Mouse (Mus musculus): ENCODE data around the gene Alox15. TPM values are rescaled to one million over a fixed set of nuclear protein-coding genes. Genes with fewer than 3 reads are reported as not detected.
A peak's percentile ranks its signal among the peaks of the same experiment; 100 is the strongest.

Gene Alox15
- polyA plus RNA-seq, 1 experiment from 2014 or later, result 0.16 TPM

- H3K27me3 ChIP-seq (ENCODE audit: insufficient read depth, poor library complexity, severe bottlenecking), result peaks cover 30% of the 10 kb centered on the region
- H3K4me1 ChIP-seq (replicated peaks), result no peaks in the 10 kb centered on the region
- DNase-seq (ENCODE audit: low spot score), result no peak
- no peak overlapping the region for H3K4me3 ChIP-seq
- no peak overlapping the region for H3K27ac ChIP-seq
- 91% methylated on average over 8 of the region's 8 CpGs for WGBS
- no peaks in the 10 kb centered on the region for H3K9me3 ChIP-seq
- H3K36me3 ChIP-seq, result no peaks in the 10 kb centered on the region
Measured at GRCm38 (mm10) chr11:70345546-70345945, 6.3 kb downstream of the Alox15 start.

GRCm38 (mm10) chr11:70345061-70345460, 6.8 kb downstream of the Alox15 start:
- Histone ChIP-seq H3K27me3 (ENCODE audit: insufficient read depth, poor library complexity, severe bottlenecking) (peaks cover 26% of the 10 kb centered on the region), H3K4me1 (replicated peaks) (no peaks in the 10 kb centered on the region), H3K27ac (no peak overlapping the region), H3K36me3 (no peaks in the 10 kb centered on the region), H3K9me3 (no peaks in the 10 kb centered on the region), H3K4me3 (no peak overlapping the region)
- no peak for DNase-seq (ENCODE audit: low spot score)
- 88% methylated on average over 10 of the region's 10 CpGs for WGBS

DNA sequence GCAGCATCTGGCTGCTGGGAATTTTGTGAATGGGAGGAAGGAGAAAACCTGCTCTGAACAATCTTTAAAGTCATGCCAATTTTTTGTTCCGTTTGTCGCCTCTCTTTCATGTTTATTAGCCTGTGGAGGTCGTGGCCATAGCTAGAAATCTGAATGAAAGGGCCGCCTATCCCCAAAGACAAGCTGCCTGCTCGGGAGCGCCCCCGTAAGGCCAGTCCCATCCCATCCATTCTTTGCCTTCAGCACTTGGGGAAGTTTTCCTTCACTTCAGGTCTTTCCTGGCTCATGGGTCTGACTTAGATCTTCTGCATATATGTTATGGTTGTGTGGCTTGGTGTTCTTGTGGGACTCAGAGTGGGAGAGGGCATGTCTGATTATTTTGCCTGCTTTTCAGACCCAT, 12.3 kb downstream of the Alox15 start:
- Histone ChIP-seq H3K27me3 (ENCODE audit: insufficient read depth, poor library complexity, severe bottlenecking) (no peaks in the 10 kb centered on the region), H3K4me3 (no peak overlapping the region), H3K9me3 (no peaks in the 10 kb centered on the region), H3K36me3 (no peaks in the 10 kb centered on the region), H3K4me1 (replicated peaks) (no peaks in the 10 kb centered on the region), H3K27ac (no peak overlapping the region)
- no peak for DNase-seq (ENCODE audit: low spot score)
- WGBS, result 24% methylated on average over 7 of the region's 7 CpGs

DNA sequence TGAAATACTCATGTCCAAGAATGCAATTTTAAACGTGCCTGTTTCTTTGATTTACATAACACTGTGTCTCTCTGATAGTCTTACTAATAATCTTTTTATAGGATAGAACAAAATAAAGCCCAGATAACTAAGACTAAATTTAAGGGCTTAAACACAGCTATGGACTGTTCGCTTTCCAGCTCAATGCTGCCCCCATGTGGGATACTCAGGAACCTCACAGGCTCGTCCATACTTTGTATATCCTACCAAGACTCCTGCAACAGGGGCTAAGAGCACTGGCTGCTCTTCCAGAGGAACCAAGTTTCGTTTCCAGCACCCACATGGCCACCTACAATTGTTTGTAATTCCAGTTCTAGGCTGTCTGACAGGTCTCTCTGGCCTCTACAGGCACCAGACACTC, 17.4 kb downstream of the Alox15 start:
- peak; percentile 55 for DNase-seq (ENCODE audit: low spot score)
- Histone ChIP-seq H3K27me3 (ENCODE audit: insufficient read depth, poor library complexity, severe bottlenecking) (no peaks in the 10 kb centered on the region), H3K36me3 (no peaks in the 10 kb centered on the region), H3K9me3 (no peaks in the 10 kb centered on the region), H3K4me1 (replicated peaks) (no peaks in the 10 kb centered on the region), H3K27ac (no peak overlapping the region), H3K4me3 (no peak overlapping the region)
- 36% methylated on average over 4 of the region's 4 CpGs for WGBS

DNA sequence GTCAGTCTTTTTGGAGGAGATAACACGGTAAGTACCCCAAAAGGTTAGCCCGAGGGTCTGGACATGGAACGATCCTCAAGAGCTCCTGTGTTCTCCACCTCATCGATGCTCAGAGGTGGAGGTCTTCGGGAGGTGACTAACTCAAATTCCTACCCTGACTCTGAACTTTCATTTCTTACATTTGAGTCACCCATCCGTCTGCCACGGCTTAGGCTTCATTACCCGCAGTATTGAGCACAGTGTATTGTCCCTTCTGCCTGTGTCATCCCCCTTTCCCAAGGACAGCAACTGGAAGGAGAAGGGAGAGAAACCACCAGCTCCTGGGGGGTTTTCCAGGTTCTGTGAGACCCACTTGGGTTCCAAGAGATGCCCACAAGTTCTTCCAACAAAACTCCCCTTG, 27.1 kb downstream of the Alox15 start:
- 90% methylated on average over 8 of the region's 8 CpGs for WGBS
- no peaks in the 10 kb centered on the region for H3K9me3 ChIP-seq
- no peak overlapping the region for H3K27ac ChIP-seq
- H3K36me3 ChIP-seq, result no peaks in the 10 kb centered on the region
- H3K4me1 ChIP-seq (replicated peaks), result peaks cover 8% of the 10 kb centered on the region
- no peak for DNase-seq (ENCODE audit: low spot score)
- H3K27me3 ChIP-seq (ENCODE audit: insufficient read depth, poor library complexity, severe bottlenecking), result peaks cover 53% of the 10 kb centered on the region
- H3K4me3 ChIP-seq, result no peak overlapping the region

- 26% methylated on average over 7 of the region's 7 CpGs for WGBS
- Histone ChIP-seq H3K27ac (no peak within 1 kb of the TSS), H3K27me3 (ENCODE audit: insufficient read depth, poor library complexity, severe bottlenecking) (peaks cover 55% of the 10 kb centered on the region), H3K4me3 (peak within 1 kb of the TSS; percentile 34), H3K4me1 (replicated peaks) (peaks cover 8% of the 10 kb centered on the region), H3K9me3 (no peaks in the 10 kb centered on the region), H3K36me3 (no peaks in the 10 kb centered on the region)
- no peak for DNase-seq (ENCODE audit: low spot score)
Measured at GRCm38 (mm10) chr11:70322528-70322927, 29.3 kb downstream of the Alox15 start, which contains the start of gene Alox12e. TSS of gene Alox12e (minus strand) at chr11:70322628.

DNA sequence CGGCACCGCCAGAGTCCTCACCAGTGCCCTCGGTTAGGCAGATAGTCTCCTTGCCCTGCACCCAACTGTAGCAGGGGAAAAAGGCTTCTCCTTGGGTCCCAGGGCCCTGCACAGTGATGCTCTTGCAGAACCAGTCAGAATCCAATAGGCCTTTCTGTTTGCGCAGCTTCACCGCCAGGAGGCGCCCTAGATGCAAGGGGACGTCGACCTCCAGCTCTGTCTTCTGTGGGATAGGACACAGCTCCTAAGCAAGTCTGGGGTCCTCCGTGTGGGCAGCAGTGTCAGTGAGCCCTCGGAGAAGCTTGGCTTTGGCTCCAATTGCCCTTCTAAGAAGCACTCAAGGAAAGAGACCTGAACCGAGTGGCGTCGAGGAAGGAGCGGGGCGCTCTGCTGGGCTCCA, 30.2 kb downstream of the Alox15 start:
- H3K27ac ChIP-seq, result no peak overlapping the region
- H3K27me3 ChIP-seq (ENCODE audit: insufficient read depth, poor library complexity, severe bottlenecking), result peaks cover 55% of the 10 kb centered on the region
- H3K9me3 ChIP-seq, result no peaks in the 10 kb centered on the region
- 5% methylated on average over 15 of the region's 15 CpGs for WGBS
- peak; percentile 70 for DNase-seq (ENCODE audit: low spot score)
- no peaks in the 10 kb centered on the region for H3K36me3 ChIP-seq
- H3K4me3 ChIP-seq, result peak overlapping the region; percentile 34
- H3K4me1 ChIP-seq (replicated peaks), result peaks cover 8% of the 10 kb centered on the region

- WGBS, result 76% methylated on average over 12 of the region's 12 CpGs
- no peaks in the 10 kb centered on the region for H3K36me3 ChIP-seq
- H3K9me3 ChIP-seq, result no peaks in the 10 kb centered on the region
- peaks cover 8% of the 10 kb centered on the region for H3K4me1 ChIP-seq (replicated peaks)
- DNase-seq (ENCODE audit: low spot score), result no peak
- no peak overlapping the region for H3K27ac ChIP-seq
- peaks cover 51% of the 10 kb centered on the region for H3K27me3 ChIP-seq (ENCODE audit: insufficient read depth, poor library complexity, severe bottlenecking)
- H3K4me3 ChIP-seq, result no peak overlapping the region
Measured at GRCm38 (mm10) chr11:70319614-70320013, 32.2 kb downstream of the Alox15 start.

DNA sequence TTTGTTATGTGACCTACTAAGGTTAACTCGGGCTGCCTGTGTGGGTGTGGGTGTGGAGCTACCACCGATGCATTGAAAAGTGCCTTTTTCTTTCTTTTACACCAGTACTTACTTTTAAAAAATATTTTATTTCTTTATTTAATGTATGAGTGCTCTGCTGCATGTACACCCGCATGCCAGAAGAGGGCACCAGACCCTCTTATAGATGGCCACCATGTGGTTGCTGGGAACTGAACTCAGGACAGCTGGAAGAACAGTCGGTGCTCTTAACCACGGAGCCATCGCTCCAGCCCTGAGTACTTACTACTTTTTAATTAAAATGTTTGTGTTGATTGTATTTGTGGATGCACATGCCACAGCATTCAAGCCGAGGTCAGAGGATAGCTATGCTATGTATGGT, 38.0 kb downstream of the Alox15 start:
- no peaks in the 10 kb centered on the region for H3K4me1 ChIP-seq (replicated peaks)
- no peak overlapping the region for H3K4me3 ChIP-seq
- no peaks in the 10 kb centered on the region for H3K36me3 ChIP-seq
- DNase-seq (ENCODE audit: low spot score), result no peak
- H3K27me3 ChIP-seq (ENCODE audit: insufficient read depth, poor library complexity, severe bottlenecking), result no peaks in the 10 kb centered on the region
- no peak overlapping the region for H3K27ac ChIP-seq
- WGBS, result 43% methylated on average over 7 of the region's 7 CpGs
- H3K9me3 ChIP-seq, result no peaks in the 10 kb centered on the region

GRCm38 (mm10) chr11:70309341-70309740, 42.5 kb downstream of the Alox15 start:
- no peak for DNase-seq (ENCODE audit: low spot score)
- Histone ChIP-seq H3K27ac (no peak overlapping the region), H3K4me1 (replicated peaks) (no peaks in the 10 kb centered on the region), H3K9me3 (0 out of 2 replicates have a peak, but pooled peaks cover under 1% of the 10 kb centered on the region), H3K27me3 (ENCODE audit: insufficient read depth, poor library complexity, severe bottlenecking) (no peaks in the 10 kb centered on the region), H3K4me3 (no peak overlapping the region), H3K36me3 (no peaks in the 10 kb centered on the region)
- WGBS, result 30% methylated on average over 9 of the region's 9 CpGs

GRCm38 (mm10) chr11:70308296-70308695, 43.5 kb downstream of the Alox15 start:
- H3K36me3 ChIP-seq, result no peaks in the 10 kb centered on the region
- H3K27ac ChIP-seq, result no peak overlapping the region
- H3K9me3 ChIP-seq, result 0 out of 2 replicates have a peak, but pooled peaks cover 4% of the 10 kb centered on the region
- no peaks in the 10 kb centered on the region for H3K27me3 ChIP-seq (ENCODE audit: insufficient read depth, poor library complexity, severe bottlenecking)
- no peak overlapping the region for H3K4me3 ChIP-seq
- no peak for DNase-seq (ENCODE audit: low spot score)
- no peaks in the 10 kb centered on the region for H3K4me1 ChIP-seq (replicated peaks)
- WGBS, result 97% methylated on average over 2 of the region's 2 CpGs

DNA sequence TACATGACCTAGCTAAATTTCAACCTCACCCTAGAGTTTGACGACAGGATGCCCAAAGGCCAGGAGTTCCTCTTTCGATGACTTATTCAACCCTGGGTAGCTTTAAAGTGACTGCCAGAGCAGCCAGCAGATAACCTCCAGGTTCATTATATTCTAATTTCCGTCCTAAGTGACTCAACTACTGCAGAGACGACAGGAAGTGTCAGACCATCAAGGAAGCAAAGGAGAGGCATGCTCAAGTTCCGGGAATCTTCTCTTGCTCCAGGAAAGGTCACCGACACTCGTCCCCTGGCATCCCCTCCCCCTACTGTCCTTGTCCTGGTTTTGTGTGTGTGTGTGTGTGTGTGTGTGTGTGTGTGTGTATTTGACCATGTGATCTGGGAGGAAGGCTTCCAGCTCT, 45.7 kb downstream of the Alox15 start:
- Histone ChIP-seq H3K27me3 (ENCODE audit: insufficient read depth, poor library complexity, severe bottlenecking) (no peaks in the 10 kb centered on the region), H3K27ac (no peak overlapping the region), H3K4me3 (no peak overlapping the region), H3K4me1 (replicated peaks) (no peaks in the 10 kb centered on the region), H3K9me3 (peaks cover 7% of the 10 kb centered on the region), H3K36me3 (no peaks in the 10 kb centered on the region)
- DNase-seq (ENCODE audit: low spot score), result no peak
- WGBS, result 72% methylated on average over 7 of the region's 7 CpGs

DNA sequence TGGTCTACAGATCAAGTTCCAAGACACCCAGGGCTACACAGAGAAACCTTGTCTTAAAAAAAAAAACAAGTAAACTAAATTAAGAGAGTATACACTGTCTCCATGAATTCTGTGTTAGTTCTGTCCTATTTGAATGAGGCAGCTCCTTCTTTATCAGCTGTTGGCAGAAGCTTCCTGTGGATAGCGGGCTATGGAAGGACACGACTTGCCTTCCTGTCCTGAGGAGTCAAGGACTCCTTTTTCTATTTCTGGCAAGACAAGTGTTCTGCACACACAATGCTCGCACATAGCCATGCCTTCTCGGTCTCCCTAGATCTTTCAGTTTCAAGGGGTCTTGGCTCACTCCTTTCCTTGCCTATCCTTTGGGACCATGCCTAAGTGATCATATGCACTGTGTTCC, 49.5 kb downstream of the Alox15 start:
- Histone ChIP-seq H3K4me1 (replicated peaks) (no peaks in the 10 kb centered on the region), H3K36me3 (no peaks in the 10 kb centered on the region), H3K9me3 (peaks cover 10% of the 10 kb centered on the region), H3K27me3 (ENCODE audit: insufficient read depth, poor library complexity, severe bottlenecking) (no peaks in the 10 kb centered on the region), H3K27ac (no peak overlapping the region), H3K4me3 (no peak overlapping the region)
- 83% methylated on average over 4 of the region's 4 CpGs for WGBS
- DNase-seq (ENCODE audit: low spot score), result no peak

- no peaks in the 10 kb centered on the region for H3K4me1 ChIP-seq (replicated peaks)
- no peak overlapping the region for H3K27ac ChIP-seq
- H3K36me3 ChIP-seq, result no peaks in the 10 kb centered on the region
- 63% methylated on average over 12 of the region's 12 CpGs for WGBS
- H3K4me3 ChIP-seq, result no peak overlapping the region
- DNase-seq (ENCODE audit: low spot score), result no peak
- H3K27me3 ChIP-seq (ENCODE audit: insufficient read depth, poor library complexity, severe bottlenecking), result no peaks in the 10 kb centered on the region
- peaks cover 6% of the 10 kb centered on the region for H3K9me3 ChIP-seq
Measured at GRCm38 (mm10) chr11:70297836-70298454, 53.9 kb downstream of the Alox15 start.

All from hindbrain, embryonic 10.5 days (tissue).